Mouse (Mus musculus) liver (tissue): ENCODE results near the gene Phf23.
A peak's percentile ranks its signal among the peaks of the same experiment; 100 is the strongest.
"Not testable (repeated sequence)": the region's sequence is repeated elsewhere in the genome, so short reads cannot be mapped to it uniquely, and the experiment has no call there.

Source experiments
- DNase-seq: peaks from one replicate; pipeline ENCODE4 v3.0.0-alpha.2; 2020; ENCODE audit warnings: mixed read lengths

The Phf23 gene

DNA sequence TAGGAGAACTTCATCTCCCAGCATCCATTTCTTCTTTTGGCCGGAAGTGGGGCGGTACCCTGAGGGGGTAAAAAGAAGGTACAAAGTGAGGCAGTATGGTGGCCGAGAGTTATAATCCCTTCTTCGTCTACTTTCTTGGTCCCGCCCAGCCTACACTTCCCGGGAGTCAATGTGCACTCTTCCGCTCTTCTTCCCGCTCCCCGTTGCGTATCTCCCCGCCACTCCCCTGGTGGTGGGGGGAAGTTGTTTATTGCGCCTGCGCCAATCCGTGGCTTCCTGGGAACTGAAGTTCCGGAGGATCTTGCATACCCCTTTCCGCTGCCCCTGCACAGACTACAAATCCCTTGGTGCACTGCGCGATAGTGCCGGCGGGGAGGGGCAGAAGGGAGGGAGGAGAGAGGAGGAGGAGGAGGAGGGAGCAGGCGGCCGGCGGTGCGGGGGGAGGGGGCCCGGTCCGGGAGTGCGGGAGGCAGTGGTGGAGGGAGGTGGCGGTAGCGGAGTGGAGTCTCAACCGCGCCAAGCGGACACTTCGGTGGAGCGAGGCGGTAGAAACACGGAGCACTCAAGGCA, at the start of gene Phf23:
Phf23 (plus strand) TSS at position 387 of the 570 bp plus-strand sequence.
- DNase-seq, result peak; percentile 99

DNA sequence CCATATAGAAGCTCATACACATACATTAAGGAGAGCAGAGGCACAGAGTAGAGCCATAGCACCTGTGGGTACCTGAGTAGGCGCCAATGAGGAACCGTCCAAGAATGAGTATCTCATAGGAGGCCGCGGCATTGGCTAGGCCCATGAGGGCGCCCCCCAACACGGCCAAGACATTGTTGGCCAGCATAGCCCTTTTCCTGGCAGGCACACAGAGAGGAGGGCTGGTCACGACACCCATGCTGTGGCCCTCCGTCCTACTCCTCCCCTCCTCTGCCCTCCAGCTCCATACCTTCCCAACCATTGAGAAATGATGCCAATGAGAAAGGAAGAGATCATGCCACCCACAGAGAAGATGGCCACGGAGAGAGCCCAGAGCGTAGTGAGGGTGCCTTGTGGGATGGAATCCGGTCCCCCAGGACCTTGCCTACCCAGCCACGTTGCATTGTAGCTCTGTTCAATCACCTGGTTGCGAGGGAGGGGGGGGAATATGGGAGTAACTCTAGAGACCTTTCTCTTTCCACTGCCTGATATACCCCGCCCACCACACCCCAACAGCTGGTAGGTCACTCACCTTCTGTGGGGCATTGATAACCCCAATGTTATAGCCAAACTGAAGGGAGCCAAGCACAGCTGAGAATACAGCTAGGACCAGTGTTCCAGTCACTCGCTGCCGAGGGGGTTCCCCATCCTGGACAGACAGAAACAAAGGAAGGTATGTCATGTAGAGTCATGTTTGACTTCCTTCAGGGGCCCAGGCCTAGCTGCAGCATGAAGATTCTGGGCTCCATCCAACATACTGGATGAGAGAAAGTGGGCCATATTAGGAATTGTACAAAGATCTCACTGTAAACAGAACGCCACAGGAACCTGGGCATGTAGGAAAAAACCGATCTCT, 49.3 kb upstream of the Phf23 start:
- peak; percentile 89 for DNase-seq

DNA sequence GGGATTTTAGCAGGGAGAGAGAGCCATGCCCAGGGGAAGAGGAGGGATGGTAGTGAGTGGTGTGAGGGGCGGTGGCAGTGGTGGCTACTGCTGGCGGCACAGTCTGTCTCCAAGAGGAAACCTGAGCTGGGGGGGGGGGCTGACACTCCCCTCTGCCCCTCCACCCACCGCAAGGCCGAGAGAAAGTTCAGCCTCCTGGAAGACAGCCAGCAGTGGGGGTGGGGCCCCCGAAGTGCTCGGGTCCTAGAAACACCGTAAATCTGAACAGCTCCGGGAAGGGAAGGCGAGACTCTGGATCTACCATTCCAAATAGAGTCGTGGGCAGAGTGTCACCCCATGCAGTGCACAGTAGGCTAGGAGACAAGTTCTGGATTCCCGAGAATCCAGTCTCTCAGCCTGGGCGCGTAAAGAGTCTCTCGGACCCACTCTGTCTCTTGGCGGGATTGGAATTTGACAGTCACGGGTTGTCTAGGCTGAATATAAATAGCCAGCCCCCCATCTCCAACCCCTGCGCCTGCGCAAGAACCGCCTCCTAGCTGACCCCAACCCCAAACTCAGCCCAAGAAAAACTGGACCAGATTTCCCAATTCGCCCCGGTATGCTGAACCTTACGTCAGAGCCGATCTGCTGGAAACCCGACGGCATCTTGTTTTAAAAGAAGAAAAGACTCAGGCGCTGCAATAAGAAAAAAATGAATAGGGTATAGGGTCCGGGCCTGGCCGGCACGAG, 48.1 kb upstream of the Phf23 start:
- peak; percentile 70 for DNase-seq

DNA sequence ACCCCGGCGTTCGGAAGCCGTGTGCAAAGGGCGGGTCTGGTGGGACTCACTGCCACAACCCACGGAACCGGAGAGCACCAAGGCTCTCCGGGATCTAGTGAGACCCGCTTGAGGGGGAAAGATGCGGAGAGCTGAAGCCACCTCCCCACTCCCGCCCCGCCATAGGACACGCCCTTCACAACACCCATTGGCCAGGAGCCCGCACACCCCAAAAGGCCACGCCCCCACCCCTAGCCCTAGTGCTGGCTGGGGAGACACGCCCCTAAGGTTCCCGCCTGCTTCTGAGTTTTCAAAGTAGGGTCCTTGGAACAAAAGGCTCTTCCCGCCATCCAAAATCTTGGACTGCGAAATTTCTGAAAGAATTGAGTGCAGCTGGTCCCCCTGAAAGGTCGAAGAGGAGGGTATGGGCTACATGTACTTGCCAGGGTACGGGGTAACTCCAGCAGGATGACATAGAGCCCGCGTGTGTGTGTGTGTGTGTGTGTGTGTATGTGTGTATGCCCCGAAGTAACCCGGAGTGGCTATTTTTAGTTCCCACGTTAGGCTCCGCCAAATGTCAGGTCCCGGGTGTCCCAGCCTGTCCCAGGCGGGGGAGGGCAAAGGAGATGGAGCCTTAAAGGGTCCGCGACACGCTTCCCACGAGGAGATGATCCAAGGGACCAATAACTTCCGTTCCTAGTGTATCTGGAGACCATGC, 47.4 kb upstream of the Phf23 start, which contains the start of gene Slc2a4:
Slc2a4 (minus strand) TSS at position 123 of the 697 bp plus-strand sequence.
- DNase-seq, result peak; percentile 99

DNA sequence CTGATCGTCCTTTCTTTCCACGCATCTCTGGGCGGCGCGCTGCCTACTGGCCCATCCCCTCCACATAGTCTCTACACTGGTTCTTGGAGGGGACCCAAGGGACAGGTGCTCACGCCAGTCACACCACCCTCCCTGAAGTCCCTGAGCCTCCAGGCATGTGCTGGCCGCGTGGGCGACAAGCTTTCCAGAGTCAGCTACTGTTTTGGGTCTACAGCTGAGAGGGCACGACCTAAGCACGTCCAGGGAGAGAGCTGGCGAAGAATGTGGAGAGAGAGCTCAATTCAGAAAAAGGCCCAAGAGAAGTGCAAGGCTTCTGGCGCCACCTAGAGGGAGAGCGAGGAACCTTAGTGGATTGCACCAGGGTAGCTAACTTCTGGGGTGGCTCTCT, 46.8 kb upstream of the Phf23 start:
- peak; percentile 90 for DNase-seq

DNA sequence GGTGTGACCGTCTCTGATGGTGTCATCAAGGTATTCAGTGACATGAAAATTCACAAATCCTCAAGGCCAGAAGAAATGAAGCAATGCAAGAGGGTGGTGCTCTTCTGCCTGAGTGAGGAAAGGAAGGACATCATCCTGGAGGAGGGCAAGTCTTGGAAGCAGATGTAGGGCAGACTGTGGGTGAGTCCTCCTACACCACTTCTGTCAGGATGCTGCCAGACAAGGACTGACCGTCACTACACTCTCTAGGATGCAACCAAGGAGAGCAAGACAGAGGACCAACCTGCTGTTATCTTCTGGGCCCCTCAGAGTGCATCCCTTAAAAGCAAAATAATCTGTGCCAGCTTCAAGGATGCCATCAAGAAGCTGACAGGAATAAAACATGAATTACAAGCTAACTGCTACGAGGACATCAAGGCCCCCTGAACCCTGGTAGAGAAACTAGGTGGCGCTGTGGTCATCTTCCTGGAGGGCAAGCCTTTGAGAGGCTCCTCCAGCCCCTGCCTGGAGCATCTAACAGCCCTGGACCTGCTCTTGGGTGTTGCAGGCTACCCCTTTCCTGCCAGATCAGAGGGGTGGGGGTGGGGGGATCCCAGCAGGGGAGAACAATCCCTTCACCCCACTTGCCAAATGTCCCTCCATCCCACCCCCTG, 44.6 kb upstream of the Phf23 start:
- DNase-seq, result peak; percentile 53

DNA sequence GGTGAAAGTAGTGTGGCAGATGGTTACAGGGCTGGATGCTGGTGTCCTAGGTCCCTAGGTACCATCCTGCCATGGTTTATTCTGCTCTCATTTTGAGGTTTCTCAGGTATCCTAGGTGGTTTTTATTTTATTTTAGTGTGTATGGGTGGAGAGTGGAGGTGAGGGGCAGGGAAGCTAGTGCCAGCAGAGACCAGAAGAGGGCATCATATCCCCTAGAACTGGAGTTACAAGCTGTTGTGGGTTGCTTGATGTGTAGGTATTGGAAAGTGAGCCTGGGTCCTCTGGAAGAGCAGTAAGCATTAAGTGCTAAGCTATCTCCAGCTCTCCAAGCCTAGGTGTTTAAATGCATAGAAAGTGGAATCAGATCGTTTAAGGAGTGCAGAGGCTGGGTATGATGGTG, 43.3 kb upstream of the Phf23 start:
- no peak for DNase-seq

DNA sequence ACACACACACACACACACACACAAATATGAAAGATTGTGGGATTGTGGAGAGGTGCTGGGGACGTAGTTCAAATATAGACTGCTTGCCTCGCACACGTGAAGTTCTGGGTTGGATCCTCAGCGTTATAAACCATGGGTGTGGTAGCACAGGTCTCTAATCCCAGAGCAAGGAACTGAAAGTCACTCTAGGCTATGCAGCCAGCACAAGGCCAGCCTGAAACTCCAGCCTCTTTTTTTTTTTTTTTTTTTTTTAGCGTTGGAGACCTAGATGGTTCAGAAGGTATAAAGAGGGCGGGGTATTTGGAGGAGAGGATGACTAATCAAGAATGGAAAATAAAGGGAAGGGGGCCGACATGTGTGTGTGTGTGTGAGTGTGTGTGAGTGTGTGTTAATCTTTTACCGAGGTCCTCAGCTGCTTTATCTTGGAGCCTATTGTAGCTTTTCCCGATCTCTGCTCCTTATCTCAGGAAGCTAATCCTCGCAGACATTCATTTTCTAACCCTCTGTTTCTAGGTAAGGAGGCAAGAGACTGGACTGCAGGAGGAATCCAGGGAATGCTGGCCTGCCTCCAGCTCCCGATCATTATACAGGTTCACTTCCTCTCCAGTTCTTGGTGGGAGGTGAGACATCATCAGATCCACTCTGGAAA, 42.2 kb upstream of the Phf23 start:
- no peak for DNase-seq

DNA sequence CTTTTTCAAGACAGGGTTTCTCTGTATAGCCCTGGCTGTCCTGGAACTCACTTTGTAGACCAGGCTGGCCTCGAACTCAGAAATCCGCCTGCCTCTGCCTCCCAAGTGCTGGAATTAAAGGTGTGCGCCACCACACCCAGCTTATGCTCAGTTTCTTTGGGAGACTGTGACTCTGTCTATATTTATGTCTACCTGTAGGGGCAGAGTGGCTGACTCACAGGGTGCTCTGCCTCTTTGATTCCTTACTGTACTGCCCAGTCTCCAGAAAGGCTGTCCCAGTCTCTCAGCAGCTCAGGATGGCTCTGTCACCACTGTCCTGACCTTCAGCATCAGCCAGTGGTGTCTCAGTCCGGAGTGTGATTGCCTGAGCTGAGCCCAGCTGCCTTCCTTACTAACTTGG, 40.0 kb upstream of the Phf23 start:
- DNase-seq, result not testable (repeated sequence)

DNA sequence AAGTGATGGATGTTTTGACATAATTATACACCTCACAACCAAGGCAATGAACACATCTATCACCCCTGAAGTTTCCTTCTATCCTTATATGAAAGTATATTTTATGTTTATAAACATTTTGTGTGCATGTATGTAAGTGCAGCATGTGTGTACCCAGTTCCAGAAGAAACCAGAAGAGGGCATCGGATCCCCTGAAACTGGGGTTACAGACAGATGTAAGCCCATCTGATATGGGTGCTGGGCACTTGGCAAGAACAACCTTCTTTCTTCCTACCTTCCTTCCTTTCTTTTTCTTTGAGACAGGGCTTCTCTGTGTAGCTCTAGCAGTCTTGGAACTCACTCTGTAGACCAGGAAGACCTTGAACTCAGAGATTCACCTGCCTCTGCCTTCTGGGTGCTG, 39.4 kb upstream of the Phf23 start:
- DNase-seq, result no peak

DNA sequence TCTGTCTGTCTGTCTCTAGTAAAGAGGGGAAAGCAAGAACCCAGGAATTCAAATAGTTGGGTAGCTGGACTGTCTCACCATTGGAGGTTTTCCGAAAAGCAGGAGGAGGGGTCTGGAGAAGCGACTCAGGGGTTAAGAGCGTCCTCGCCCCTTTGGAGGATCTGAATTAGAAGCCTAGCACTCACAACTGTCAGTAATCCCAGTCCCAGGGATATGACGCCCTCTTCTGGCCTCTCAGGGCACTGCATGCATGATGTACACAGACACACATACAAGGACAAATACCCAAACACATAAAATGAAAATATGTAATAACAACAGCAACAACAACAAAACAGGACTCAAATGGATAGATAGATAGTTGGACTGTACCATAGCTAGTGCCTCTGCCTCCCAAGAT, 35.0 kb upstream of the Phf23 start:
- peak; percentile 49 for DNase-seq

DNA sequence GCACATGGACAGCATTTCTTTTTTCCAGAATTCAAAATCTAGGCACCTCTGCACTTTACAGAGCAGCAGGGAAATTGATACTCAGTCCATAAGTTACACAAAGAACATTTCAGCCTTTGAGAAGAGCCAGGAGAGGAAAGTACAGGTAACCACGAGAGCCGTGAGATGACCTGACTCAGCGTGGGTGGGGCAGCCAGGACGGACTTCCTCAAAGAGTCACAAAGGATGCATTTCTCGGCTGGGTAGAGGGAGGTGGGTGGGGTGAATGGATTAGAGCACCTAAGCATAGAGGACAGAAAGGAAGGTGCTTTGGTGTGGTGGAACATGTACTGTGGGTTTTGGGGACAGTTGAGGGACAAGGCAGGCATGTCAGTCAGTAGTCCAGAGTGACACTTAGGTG, 33.7 kb upstream of the Phf23 start:
- DNase-seq, result no peak

DNA sequence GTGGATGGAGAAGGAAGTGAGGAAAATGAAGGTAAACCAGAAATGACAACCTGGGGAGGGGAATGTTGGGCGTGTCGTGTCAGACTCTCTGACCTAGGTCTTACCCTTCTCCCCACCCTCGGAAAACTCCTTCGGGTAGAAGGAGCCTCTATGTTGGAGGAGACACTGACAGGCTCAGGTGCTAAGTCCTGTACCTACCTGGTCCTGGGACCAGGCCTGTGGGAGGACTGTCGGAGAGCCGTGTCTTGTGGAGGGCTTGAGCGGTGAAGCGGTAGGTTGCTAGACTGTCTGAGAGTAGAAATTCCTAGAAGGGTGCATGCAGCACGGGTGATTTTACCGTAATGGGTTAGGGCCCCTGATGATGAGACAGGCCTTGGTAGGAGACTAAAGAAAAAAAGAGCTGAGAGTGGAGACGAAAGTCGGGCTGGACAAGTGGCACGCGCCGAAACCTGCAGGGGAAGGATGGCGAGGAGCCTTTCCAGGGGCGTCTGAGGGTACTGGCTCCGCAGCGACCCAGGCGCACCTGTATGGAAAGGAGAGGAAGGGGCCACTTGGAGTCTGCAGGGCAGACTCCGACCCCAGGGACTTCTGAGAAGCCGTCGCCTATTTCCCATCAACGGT, 30.8 kb upstream of the Phf23 start, which contains the start of gene Cldn7:
Cldn7 (plus strand) TSS at position 130 of the 621 bp plus-strand sequence.
- no peak for DNase-seq

DNA sequence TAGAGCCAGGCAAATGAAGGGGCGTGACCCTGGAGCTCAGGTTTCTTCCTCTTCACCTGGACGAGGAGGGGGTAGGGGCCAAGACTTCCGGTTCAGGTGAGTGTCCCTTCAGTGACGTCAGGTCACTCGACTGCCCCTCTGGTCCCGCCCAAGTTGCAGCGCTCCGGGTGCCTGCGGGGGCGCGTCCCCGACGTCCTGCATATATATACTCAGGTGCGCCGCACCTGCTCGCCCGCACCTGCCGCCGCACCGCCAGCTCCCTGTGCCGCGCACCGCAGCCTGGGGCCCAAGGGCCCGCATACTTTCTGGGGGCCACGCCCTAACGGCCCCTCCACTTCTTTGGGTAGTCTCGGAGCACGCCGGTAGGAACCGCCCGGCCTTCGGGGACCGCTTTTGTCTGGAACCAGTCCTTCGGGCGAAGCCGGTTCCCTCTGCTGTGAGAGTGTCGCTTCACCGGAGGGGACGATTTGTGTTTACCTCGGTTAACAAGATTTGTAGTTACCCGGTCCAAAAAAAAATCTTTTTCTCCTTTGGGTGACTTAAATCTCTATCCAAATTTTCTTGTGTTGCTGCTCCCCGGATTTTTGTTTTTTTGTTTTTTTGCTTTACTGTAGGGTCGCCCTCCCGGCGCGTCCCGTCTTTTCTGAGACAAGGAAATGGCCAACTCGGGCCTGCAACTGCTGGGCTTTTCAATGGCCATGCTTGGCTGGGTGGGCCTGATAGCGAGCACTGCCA, 30.1 kb upstream of the Phf23 start:
- DNase-seq, result no peak

DNA sequence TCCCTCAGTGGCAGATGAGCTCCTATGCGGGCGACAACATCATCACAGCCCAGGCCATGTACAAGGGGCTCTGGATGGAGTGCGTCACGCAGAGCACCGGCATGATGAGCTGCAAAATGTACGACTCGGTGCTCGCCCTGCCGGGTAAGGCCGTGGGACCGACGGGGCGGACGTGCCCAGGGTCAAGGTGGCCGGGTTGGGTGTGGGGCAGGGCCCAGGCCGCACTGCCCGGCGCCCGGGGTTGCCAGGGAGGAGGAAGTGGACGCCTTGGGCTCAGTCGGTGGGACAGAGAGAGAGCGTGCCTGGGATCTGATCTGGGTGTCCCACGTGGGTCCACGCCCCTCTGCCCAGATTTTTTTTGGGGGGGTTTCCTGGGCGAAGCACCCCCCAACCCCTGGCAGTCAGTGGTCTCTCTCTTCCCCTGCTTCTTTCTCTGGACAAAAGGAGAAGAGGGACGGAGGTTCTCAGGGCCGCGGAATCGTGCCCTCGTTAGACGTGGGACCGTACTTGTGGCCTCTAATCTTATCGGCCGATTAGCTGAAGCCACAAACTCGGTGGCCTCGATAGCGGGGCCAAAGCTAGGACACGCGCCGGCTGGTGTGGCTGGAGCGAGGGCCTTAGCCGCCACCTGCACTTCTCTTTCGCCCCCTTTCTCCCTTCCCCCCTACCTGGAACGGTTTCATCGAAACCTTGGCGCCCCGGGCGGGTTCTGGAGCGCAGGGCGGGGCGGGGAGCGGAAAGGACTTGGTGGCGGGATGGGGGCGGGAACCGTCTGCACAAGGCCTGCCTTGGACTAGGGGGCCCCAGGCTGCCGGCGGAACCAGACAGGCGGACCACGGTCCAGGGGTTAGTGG, 29.3 kb upstream of the Phf23 start:
- peak; percentile 54 for DNase-seq

DNA sequence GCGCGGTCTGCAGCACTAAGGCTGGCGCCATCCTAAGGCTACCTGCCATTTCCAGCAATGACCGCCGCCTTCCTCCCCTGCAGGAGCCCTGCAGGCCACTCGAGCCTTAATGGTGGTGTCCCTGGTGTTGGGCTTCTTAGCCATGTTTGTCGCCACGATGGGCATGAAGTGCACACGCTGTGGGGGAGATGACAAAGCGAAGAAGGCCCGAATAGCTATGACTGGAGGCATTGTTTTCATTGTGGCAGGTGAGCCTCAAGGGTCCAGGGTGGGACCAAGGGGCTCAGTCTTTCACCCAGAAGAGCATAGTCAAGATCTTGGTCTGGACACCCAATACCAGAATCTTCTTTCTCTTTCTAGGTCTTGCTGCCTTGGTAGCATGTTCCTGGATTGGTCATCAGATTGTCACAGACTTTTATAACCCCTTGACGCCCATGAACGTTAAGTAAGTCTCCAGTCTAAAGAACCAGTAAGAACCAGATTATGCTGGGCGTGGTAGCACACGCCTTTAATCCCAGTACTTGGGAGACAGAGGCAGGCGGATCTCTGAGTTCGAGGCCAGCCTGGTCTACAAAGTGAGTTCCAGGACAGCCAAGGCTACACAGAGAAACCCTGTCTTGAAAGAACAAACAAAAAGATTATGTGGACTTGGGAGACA, 28.6 kb upstream of the Phf23 start:
- no peak for DNase-seq

DNA sequence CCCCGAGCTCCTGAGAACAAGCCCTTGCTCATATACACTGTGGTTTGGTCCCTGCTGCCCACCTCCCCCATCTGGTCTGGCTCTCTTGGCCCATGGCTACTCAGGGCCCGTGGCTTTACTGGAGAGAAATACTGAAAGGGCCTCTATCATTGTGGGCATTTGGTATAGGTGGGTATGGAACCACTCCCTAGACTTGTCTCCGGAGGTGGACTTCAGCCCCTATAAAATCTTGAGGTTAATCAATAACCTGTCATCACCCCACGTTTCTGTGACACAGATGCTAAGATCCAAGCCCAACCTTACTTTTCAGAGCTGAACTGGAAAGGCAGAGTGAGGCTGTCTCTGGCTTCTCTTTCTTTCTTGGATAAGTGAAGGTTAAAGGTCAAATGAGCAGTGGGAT, 26.8 kb upstream of the Phf23 start:
- DNase-seq, result no peak

DNA sequence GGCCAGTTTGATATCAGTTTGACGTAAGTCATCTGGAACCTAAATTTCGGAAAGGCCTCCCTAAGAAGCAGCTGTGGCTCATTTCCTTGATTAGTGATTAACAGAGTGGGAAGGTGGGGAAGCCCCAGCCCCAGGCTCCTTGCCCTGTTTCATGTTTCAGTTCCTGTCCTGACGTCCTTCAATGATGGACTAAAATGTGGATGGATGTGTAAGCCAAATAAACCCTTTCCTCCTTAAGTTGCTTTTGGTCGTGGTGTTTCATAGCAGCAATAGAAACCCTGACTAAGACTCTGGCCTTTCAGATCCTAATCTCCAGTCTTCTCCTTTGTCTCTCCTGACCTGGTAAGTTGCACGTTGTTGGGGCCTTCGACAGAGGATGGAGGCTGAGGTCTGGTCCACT, 25.4 kb upstream of the Phf23 start:
- DNase-seq, result no peak

DNA sequence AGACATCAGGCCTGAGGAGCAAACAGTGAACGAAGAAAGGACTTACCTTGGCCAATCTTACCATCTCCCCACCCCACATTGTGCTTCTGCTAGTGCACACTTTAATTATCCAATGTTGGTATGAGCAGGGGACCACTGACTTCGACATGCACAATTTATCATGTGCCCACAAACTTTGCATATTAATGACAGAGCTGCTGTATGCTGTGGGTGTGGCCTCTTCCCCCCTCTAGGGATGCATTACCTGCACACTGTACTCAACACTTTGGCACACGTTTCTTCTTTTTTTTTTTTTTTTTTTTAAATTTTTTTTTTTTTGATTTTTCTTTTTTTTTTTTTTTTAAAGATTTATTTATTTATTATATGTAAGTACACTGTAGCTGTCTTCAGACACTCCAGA, 24.8 kb upstream of the Phf23 start:
- no peak for DNase-seq
